Mouse (Mus musculus) retina, embryonic 14.5 days (tissue): ENCODE data around the gene Gm3149.
"Not testable (repeated sequence)": the region's sequence is repeated elsewhere in the genome, so short reads cannot be mapped to it uniquely, and the experiment has no call there.

Experiments
- DNase-seq: peaks from one replicate; pipeline ENCODE4 v3.0.0-alpha.2; 2015; ENCODE audit warnings: low spot score

Gm3149 gene

DNA sequence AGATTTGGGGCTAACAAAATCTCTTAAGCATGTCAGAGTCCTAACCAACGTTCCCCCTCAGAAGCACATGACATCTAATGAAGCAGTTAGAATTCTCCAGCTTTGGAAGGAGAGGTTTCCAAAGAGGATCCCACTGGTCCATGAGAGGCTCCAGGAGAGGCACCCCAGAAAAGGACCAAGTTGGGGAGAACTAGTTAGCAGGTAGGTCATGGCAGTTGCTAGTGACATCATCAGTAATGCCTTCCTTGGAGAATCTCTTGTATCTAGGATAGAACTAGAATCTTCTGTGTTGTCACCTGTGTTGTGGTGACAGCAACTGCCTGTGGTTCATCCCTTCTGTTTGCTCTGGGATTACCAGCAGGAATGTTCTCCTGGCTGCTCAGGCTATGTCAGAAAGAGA is at the start of gene Gm3149:
TSS of gene Gm3149 (plus strand) at position 301 of the 400 bp plus-strand sequence.
- DNase-seq = not testable (repeated sequence)

- not testable (repeated sequence) for DNase-seq
Measured at GRCm38 (mm10) chr14:4269238-4269950, 47.7 kb upstream of the Gm3149 start.

DNA sequence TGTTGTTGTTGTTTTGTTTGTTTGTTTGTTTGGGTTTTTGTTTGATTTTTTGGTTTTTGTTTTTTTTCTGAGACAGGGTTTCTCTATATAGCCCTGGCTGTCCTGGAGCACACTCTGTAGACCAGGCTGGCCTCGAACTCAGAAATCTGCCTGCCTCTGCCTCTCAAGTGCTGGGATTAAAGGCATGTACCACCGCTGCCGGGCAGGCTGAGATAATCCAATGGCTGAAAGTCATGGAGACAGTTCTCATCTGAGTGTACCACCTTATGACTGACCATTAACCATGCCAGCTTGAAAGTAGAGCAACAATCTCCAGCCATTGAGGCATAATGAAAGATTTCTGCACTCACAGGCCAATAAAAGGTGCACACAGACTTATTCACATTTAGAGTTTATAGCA is 37.3 kb upstream of the Gm3149 start:
- not testable (repeated sequence) for DNase-seq

DNA sequence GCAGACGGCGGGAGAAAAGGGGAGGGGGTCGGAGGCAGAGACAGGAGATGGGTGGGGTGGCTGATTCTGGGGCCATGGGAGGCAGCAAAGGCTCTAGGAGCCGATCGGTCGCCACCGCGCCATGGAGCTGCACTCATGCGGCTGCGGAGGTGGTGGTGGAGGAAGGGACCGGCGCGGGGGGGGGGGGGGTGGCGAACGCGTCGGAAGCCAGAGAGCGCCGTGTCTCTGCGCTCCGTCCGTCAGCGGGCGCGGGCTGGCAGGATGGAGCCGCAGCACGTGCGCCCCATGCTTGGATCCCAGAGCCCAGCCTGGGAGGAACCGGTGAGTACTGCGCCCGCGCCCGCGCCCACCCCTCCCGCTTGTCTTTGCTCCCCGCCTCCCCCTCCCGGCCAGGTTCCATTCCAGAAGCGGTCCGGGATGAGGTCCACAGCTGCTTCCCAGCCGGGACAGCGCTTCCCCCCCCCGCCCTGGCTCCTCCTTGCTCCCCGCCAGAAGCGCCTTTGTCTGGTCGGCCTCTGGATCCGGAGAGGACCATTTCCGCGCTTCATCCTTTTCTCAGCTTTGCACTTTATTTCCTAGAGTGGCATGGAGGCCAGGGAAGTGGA is 17.5 kb downstream of the Gm3149 start, which contains the start of gene 2610042L04Rik:
TSS of gene 2610042L04Rik (plus strand) at position 288 of the 605 bp plus-strand sequence.
- peak; percentile 2 for DNase-seq

- DNase-seq = not testable (repeated sequence)
Measured at GRCm38 (mm10) chr14:4335506-4335905, 18.4 kb downstream of the Gm3149 start.

DNA sequence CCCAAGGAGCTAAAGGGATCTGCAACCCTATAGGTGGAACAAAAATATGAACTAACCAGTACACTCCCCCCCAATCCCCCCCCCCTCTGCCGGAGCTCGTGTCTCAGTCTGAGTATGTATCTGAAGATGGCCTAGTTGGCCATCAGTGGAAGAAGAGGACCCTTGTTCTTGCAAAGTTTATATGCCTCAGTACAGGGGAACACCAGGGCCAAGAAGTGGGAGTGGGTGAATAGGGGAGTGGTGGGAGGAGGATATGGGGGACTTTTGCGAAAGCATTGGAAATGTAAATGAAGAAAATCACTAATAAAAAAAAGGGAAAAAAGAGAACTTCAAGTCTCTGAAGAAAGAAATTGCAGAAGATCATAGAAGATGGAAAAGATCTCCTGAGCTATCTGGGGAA is 51.9 kb downstream of the Gm3149 start:
- not testable (repeated sequence) for DNase-seq

DNA sequence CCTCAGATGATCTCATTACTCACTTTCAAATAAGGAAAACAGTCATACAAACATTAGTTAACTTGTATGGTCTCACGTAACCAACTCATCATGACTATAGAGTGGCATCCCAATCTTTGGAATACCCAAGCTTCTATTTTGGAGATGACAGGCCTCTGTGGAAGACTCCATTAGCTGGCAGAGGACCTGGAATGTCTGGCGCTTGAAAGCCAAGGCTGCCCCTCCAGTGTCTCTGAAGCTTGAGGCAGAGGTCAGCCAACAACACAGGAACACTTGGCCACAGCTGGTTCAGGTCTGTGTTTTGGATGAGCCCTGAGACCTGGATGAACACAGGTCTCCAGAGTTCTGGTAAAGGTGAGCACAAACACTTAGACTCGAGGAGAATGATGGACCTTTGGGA is 52.6 kb downstream of the Gm3149 start:
- not testable (repeated sequence) for DNase-seq
